Mouse (Mus musculus): ENCODE results near the gene Lefty1. TPM values are rescaled to one million over a fixed set of nuclear protein-coding genes. Genes with fewer than 3 reads are reported as not detected.
"Not testable (repeated sequence)": the region's sequence is repeated elsewhere in the genome, so short reads cannot be mapped to it uniquely, and the experiment has no call there.

Gene Lefty1
- polyA plus RNA-seq, 1 experiment from 2014 or later: 0.67 TPM

DNA sequence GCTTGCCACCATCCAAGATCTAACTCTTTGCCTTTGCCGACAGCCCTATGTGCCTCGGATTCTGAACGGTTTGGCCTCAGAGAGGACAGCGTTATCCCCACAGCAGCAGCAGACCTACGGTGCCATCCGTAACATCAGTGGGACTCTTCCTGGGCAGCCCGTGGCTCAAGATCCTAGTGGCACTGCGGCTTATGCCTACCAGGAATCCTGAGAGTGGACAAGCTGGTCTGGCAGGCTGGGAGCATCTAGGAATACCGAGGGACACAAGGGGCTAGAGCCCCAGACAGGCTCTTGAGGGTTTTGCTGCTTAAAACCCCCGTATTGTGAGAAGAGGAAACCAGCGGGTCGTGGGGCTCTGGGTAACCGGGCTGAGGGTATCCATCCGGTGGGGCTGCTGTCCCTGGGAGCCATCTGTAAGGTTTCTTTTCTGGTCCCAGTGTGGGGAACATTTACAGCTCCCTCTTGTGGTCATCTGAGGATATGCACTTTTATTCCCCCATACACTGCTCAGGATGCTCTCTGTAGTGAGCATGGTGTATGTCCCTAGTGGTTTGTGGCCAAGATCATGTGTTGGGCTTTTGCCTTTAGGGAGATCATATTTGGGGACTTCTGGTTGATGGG lies 39.4 kb downstream of the Lefty1 start:
- Histone ChIP-seq H3K27ac (replicated peaks) (no peak overlapping the region), H3K4me3 (no peak overlapping the region), H3K27me3 (ENCODE audit: low read depth, poor library complexity, severe bottlenecking) (no peaks in the 10 kb centered on the region), H3K9me3 (replicated peaks) (no peaks in the 10 kb centered on the region), H3K36me3 (no peaks in the 10 kb centered on the region), H3K4me1 (no peaks in the 10 kb centered on the region)
- peak; percentile 43 for DNase-seq (ENCODE audit: low spot score)
- 63% methylated on average over 14 of the region's 14 CpGs for WGBS

DNA sequence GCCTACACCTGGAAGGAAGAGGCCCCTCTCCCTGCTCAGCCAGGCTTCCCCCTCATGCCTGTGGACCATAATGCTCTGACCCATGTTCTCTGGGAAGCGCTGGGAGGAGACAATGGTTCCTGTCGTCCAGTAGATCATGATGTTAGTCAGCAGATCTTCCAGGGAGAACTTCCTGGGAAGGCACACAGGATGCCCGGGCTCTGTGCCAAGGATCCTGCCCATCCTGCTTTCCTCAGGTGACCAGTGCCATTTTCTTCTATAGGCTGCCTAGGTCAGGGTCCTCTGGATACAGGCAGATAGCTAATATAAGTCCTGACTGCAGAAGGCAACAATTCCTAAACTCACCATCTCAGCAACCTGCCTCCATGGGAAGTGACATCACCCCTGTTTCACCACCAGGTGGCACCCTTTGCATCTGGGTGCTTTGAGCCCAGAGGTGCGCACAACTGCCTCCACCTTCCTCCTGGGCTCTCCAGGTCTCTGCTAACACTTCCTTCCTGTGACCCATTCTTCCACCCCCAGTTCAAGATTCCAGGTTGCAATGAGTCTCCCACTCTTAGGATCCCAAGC lies 41.4 kb downstream of the Lefty1 start:
- Histone ChIP-seq H3K27me3 (ENCODE audit: low read depth, poor library complexity, severe bottlenecking) (no peaks in the 10 kb centered on the region), H3K4me1 (no peaks in the 10 kb centered on the region), H3K36me3 (no peaks in the 10 kb centered on the region), H3K27ac (replicated peaks) (no peak overlapping the region), H3K4me3 (no peak overlapping the region), H3K9me3 (replicated peaks) (no peaks in the 10 kb centered on the region)
- DNase-seq (ENCODE audit: low spot score): no peak
- 76% methylated on average over 4 of the region's 4 CpGs for WGBS

DNA sequence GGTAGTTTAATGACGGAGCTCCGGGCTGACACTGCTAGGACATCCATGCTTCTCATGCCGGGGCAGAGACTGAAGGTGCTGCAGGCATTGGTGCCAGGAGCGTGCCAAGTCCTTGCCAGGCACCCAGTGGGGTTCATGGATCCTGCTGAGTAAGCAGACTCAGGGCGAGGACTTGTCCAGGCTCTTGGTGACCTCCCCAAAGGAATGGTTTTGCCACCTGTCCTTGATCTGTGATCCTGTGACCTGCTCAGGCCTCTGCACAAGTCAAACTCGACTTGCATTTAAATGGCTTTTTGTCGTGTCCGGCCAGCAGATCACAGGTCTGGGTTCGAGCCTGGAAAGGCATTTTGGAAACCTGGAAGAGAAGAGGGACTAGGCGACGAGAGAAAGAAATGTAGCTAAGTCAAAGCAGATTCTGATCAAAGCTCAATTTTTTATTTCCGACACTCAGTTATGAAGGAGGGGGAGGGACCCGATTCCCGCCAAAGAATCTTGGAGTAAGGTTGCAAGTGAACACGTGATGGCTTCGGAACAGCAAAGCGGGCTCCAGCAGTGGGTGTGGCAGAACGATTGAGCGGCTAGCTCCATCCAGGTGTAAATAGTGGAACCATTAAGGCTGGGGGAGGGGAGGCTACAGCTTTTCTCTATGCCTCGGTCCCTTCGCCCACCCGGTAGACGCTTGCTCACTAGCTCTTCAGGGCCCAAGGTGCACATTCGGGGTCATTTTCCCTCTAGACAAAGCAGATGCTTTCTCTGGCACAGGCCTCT lies 44.8 kb downstream of the Lefty1 start:
- Histone ChIP-seq H3K27ac (replicated peaks) (no peak overlapping the region), H3K27me3 (ENCODE audit: low read depth, poor library complexity, severe bottlenecking) (no peaks in the 10 kb centered on the region), H3K4me3 (no peak overlapping the region), H3K9me3 (replicated peaks) (no peaks in the 10 kb centered on the region), H3K4me1 (no peaks in the 10 kb centered on the region), H3K36me3 (no peaks in the 10 kb centered on the region)
- no peak for DNase-seq (ENCODE audit: low spot score)
- 84% methylated on average over 24 of the region's 24 CpGs for WGBS

DNA sequence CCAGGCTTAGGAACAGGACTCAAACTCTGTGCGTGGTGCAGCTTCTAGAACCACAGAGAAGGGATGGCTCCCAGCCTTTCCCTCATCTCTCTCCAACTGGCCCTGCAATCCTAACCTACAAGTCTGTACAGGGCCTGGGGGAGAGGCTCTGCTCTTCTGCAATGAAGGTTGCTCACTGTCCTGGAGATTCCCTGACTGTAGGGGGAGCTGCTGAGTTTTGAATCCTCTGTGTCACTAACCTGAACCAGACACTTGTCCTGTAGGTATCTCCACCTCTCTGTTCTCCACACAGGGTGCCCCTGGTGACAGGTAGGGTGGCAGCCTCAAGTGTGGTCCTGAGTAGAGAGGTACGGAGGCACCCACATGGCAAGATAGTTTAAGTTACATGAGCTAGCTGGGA lies 45.6 kb downstream of the Lefty1 start:
- no peak for DNase-seq (ENCODE audit: low spot score)
- WGBS: 73% methylated on average over 2 of the region's 2 CpGs
- H3K9me3 ChIP-seq (replicated peaks): no peaks in the 10 kb centered on the region
- H3K4me3 ChIP-seq: no peak overlapping the region
- no peak overlapping the region for H3K27ac ChIP-seq (replicated peaks)
- no peaks in the 10 kb centered on the region for H3K36me3 ChIP-seq
- no peaks in the 10 kb centered on the region for H3K27me3 ChIP-seq (ENCODE audit: low read depth, poor library complexity, severe bottlenecking)
- H3K4me1 ChIP-seq: no peaks in the 10 kb centered on the region

DNA sequence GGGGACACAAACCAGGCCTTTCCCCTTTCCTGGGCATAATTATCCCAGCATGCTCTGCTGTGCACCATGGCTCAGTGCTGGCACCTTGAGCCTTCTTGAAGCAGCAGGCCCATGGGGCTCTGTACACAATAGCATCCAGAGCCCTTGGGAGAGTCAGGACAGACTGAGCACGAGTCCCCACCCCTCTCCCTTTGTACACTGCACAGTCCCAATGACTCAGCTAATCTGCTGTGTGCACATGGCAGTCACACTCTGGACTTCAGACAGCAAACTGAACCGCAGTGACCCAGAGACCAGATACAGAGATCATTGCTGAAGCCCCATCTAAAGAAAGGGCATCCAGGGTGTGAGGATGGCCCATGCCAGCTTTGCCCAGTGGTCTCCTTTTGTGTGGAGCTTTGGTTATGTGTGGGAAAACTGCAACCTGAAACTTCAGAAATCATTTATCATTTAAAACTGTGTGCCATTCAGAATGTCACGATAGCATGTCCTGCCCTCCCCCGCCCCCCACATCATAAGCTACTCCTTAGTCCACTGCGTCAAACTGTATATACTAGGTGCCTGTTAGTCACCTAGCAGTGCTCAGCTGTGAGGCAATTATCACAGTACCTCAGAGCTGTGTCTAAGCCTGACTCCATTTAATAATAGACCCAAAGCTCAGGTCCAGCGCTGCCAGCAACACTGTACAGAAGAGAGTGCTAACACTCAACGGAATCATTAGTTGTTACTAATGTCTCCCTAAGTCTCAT lies 46.6 kb downstream of the Lefty1 start:
- not testable (repeated sequence) for H3K27ac ChIP-seq (replicated peaks); H3K4me3 ChIP-seq; H3K27me3 ChIP-seq (ENCODE audit: low read depth, poor library complexity, severe bottlenecking); H3K9me3 ChIP-seq (replicated peaks); H3K36me3 ChIP-seq; H3K4me1 ChIP-seq; DNase-seq (ENCODE audit: low spot score)
- 88% methylated on average over 7 of the region's 7 CpGs for WGBS

DNA sequence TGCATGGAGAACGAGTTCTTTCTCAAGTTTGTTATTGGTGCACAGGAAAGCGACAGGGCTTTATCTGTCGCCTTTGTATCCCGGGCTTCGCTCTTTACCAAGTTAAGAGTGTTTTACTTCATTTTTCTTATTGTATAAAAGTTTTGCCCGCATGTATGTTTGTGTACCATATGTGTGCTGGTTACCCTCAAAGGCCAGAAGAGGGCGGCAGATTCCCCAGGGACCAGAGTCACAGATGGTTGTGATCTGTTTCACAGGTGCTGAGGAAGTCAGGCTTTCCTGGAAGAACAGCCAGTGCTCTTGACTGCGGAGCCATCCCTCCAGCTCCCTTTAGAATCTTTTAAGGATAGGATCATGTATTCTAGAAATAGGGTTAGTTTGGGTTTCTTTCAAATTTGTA lies 51.9 kb downstream of the Lefty1 start:
- no peaks in the 10 kb centered on the region for H3K9me3 ChIP-seq (replicated peaks)
- H3K4me3 ChIP-seq: no peak overlapping the region
- peaks cover 7% of the 10 kb centered on the region; the same call in 1 of the 2 replicates for H3K27me3 ChIP-seq (ENCODE audit: low read depth, poor library complexity, severe bottlenecking)
- no peaks in the 10 kb centered on the region for H3K36me3 ChIP-seq
- H3K4me1 ChIP-seq: 0 out of 2 replicates have a peak, but pooled peaks cover 2% of the 10 kb centered on the region
- H3K27ac ChIP-seq (replicated peaks): no peak overlapping the region
- WGBS: 89% methylated on average over 8 of the region's 8 CpGs
- DNase-seq (ENCODE audit: low spot score): no peak

DNA sequence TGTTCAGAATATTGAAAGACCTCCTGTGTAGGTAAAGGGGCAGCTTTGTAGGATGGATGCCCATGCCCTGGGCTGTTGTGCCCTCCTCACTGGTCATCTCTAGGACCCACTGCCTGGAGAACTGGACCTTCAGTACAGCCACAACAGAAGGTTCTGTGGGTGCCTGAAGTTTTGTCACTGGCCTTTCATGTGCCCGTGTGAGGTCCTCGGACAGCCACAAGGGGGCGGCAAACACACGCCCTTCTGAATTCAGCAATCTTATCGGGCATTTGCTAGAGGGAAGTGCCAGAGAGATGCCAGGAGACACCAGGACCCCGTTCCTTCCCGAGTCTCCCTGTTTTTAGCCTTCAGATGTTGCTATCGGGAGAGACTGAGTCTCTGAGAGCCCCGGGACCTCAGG lies 52.9 kb downstream of the Lefty1 start:
- peak; percentile 77 for DNase-seq (ENCODE audit: low spot score)
- Histone ChIP-seq H3K27ac (replicated peaks) (no peak overlapping the region), H3K4me1 (0 out of 2 replicates have a peak, but pooled peaks cover 2% of the 10 kb centered on the region), H3K4me3 (no peak overlapping the region), H3K36me3 (no peaks in the 10 kb centered on the region), H3K9me3 (replicated peaks) (no peaks in the 10 kb centered on the region), H3K27me3 (ENCODE audit: low read depth, poor library complexity, severe bottlenecking) (peaks cover 7% of the 10 kb centered on the region; the same call in 1 of the 2 replicates)
- WGBS: 5% methylated on average over 9 of the region's 9 CpGs

Other genes with a start within 250 kb of the Lefty1 start
- gene Mixl1, start 238.0 kb upstream of the Lefty1 start, polyA plus RNA-seq (2016; fragmentation: Nextera tagmentation; extraction: Ambion mirVana): 0.05 and 0.09 TPM in 2 replicates
- gene Acbd3, start 209.0 kb upstream of the Lefty1 start, polyA plus RNA-seq (2016; fragmentation: Nextera tagmentation; extraction: Ambion mirVana): 17.0 and 18.8 TPM in 2 replicates
- gene H3f3a, start 121.1 kb upstream of the Lefty1 start, polyA plus RNA-seq (2016; fragmentation: Nextera tagmentation; extraction: Ambion mirVana): 2,611 and 2,764 TPM in 2 replicates
- gene Sde2, start 83.9 kb upstream of the Lefty1 start, polyA plus RNA-seq (2016; fragmentation: Nextera tagmentation; extraction: Ambion mirVana): 39.0 and 42.1 TPM in 2 replicates
- not detected in 2 replicates for gene Lefty2, start 41.9 kb upstream of the Lefty1 start, polyA plus RNA-seq (2016; fragmentation: Nextera tagmentation; extraction: Ambion mirVana)
- 134 and 144 TPM in 2 replicates for gene Pycr2, start 30.7 kb upstream of the Lefty1 start, polyA plus RNA-seq (2016; fragmentation: Nextera tagmentation; extraction: Ambion mirVana)
- gene Tmem63a, start 7.3 kb downstream of the Lefty1 start, polyA plus RNA-seq (2016; fragmentation: Nextera tagmentation; extraction: Ambion mirVana): 2.2 and 3.6 TPM in 2 replicates
- gene Ephx1, start 85.9 kb downstream of the Lefty1 start, polyA plus RNA-seq (2016; fragmentation: Nextera tagmentation; extraction: Ambion mirVana): 0.86 and 0.94 TPM in 2 replicates
- not detected in 2 replicates for gene 9130409I23Rik, start 116.2 kb downstream of the Lefty1 start, polyA plus RNA-seq (2016; fragmentation: Nextera tagmentation; extraction: Ambion mirVana)
- 42.6 and 43.2 TPM in 2 replicates for gene Nvl, start 209.2 kb downstream of the Lefty1 start, polyA plus RNA-seq (2016; fragmentation: Nextera tagmentation; extraction: Ambion mirVana)
- gene Cnih4, start 209.7 kb downstream of the Lefty1 start, polyA plus RNA-seq (2016; fragmentation: Nextera tagmentation; extraction: Ambion mirVana): 120 and 133 TPM in 2 replicates